Mouse (Mus musculus) A20 (cell line): ENCODE results near the gene Brs3.

Experiments used
- DNase-seq: peaks from one replicate; pipeline ENCODE4 v3.0.0-alpha.2; 2011; ENCODE audit warnings: low read depth, low spot score

Brs3 gene

DNA sequence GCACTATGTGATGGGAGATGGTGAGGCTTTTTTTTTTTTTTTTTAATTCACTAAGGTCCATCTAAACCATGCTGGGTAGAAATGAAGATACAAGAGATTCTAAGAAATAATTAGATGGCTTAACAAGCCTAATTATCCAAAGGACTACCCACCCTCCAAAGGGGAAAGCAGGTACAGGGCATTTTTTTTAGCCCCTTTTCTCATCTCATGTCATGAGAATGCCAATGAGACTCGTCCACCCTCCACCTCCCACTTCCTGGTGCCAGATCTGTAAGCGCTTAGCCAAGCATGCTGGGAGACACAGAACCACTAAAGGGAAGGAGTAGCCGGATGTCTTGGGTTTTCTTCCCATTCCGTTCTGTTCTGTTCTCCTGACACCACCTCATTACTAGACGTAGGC, at the start of gene Brs3:
Gene Brs3, plus strand, starts transcription at position 301 of the 400 bp plus-strand sequence.
- no peak for DNase-seq

GRCm38 (mm10) chrX:57012891-57013290, 30.0 kb upstream of the Brs3 start:
- DNase-seq, result no peak

DNA sequence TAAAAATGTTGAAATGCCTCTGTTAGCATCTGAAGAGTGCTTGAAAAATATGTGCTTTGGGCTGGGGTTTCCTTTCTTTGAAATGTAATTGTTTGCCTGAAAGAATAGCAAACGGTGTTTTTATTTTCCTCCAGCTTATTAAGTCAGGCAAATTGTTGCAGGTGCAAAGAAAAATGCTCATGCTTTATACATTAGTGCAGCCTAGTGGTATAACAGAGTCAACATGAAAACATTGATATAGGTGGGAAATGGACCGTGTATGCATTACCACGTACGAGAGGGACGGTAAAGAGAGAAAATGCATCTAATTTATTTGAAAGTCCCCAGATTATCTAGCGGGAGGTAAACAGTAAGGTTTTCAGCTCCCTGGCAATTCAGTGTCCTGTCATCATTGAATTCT, 995 bp downstream of the Brs3 start:
- no peak for DNase-seq

DNA sequence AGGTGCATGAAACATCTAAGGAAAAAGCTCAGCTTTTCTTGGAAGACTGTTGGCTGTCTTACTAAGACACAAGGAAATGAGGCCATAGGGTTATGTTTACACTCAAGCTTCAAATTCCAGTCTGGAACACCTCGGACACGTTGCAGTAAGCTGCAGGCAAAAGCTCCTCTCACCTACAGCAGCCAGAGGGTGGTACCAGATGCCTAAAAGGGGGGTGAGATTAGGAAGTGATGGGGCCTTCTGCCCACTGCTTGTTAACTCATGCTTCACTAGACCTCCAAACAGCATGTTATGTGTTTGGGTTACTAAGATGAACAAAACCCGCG, 9.9 kb downstream of the Brs3 start:
- no peak for DNase-seq

DNA sequence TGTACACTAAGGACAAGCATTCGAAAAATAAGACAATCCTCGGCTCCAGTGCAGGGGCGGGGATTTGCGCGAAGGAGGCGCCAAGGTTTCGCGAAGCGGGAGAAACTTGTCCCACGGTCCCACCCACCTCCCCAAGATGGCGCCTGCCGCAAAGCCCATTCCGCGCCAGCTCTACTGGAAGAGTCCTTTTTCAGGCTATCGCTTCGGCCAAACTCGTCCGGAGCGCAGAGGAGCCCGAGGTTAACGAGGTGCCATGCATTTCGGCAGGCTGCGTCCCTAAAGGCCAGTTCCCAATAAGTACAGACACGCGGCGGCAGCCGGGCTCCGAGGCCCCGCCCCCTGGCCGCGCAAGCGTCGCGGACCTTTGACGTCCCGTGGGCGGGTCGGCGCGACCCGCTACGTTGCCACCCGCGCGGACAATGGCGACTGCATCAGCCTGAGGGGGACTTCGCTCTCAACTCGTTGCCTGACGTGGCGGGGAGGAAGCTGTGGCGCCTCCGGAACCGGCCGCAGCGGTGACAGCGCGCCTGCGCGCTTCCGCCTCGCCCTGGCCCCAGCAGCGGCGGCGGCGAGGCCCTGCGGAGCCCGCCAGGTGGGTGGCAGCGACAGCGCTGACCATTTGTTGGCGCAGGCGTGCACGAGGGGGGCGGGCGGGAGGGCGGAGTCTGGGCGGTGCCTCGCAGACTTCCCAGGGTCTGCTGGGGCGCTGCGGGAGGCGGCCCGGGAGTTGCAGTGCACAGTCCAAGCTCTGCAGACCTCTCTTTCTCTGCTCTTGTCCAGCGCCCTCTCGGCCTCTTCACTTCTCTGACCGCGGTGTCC, 10.5 kb downstream of the Brs3 start, which contains the start of gene Htatsf1:
Gene Htatsf1, plus strand, starts transcription at position 410 of the 819 bp plus-strand sequence.
- peak; percentile 89 for DNase-seq

DNA sequence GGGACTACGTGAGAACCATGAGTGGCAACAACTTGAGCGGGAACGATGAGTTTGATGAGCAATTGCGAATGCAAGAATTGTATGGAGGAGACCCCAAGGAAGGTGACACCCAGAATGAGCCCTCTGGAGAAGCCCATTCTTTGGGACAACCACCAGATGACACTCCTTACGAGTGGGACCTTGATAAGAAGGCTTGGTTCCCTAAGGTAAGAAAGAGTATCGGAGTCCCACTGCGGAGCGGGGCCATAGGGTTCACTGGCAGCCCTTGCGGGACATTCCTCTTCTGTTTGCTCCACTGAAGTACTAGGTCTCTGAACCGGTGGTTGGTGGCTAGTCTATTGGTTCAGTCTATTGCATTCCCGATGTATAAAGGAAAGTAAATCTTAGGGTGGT, 11.1 kb downstream of the Brs3 start:
- no peak for DNase-seq

DNA sequence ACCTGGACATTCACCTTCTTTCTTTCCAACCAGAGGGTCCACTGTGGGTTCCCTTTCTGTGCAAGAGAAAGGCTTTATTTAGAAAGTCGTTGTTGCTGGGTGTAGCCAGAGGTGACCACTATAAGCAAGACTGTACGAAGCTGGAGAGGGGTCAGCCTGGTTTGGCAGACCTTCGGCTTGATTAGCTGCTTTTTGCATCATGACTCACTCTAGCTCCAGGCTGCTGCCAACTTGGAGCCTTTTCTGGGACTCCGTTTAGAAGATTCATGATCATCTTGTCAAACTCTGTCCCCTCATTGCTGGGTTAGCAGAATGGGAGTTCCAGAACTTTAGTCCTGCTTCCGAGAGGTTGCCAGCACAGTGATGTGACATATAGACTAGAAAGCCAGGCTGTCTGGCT, 38.6 kb downstream of the Brs3 start:
- no peak for DNase-seq

DNA sequence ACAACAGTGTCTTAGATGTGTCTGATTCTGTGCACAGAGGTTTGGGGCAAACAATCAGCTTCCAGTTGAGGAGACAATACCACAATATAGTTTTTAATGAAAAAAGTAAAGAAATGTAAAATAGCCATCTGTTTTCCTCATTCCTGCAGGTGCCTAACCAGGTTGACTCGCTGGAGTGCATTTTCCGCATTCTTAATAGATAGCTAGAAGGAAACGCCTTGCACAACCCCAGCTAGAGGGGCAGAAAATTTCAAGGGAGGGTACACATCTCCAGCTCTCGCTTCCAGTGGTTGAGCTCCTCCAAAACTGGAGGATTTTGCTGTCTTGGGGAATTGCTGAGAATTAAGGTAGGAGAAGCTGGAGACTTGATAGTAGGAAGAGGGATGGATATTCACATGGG, 44.9 kb downstream of the Brs3 start, which contains the start of gene Vgll1:
Gene Vgll1, plus strand, starts transcription at position 301 of the 400 bp plus-strand sequence.
- no peak for DNase-seq
